Mouse (Mus musculus) neural tube, embryonic 15.5 days (tissue): ENCODE measurements around the gene Samd4. TPM values are rescaled to one million over a fixed set of nuclear protein-coding genes. Genes with fewer than 3 reads are reported as not detected.

Experiments
- ATAC-seq: fragments of 200-750 bp; cut with Nextera tagmentation; 2 replicates; pipeline ENCODE4 v1.8.0; 2017; ENCODE audit warnings: mild to moderate bottlenecking, moderate TSS enrichment, moderate library complexity; ENCODE audit not compliant: low FRiP score
- H3K27ac ChIP-seq: fragments of 300-500 bp; sonication (generic); replicated peaks from 2 replicates; pipeline ENCODE4 v1.5.1; 2015; ENCODE audit warnings: mild to moderate bottlenecking, inconsistent platforms
- H3K27me3 ChIP-seq: fragments of 300-500 bp; sonication (generic); replicated peaks from 2 replicates; pipeline ENCODE4 v1.6.1; 2015; ENCODE audit warnings: inconsistent platforms
- H3K36me3 ChIP-seq: fragments of 300-500 bp; sonication (generic); 2 replicates; pipeline ENCODE4 v1.6.1; 2015; ENCODE audit warnings: inconsistent platforms
- H3K4me1 ChIP-seq: fragments of 300-500 bp; sonication (generic); 2 replicates; pipeline ENCODE4 v1.6.1; 2015; ENCODE audit warnings: inconsistent platforms
- H3K4me2 ChIP-seq: fragments of 300-500 bp; sonication (generic); 2 replicates; pipeline ENCODE4 v1.6.1; 2015; ENCODE audit warnings: inconsistent platforms, mild to moderate bottlenecking, moderate library complexity
- H3K4me3 ChIP-seq: fragments of 300-500 bp; sonication (generic); replicated peaks from 2 replicates; pipeline ENCODE4 v1.5.1; 2015; ENCODE audit warnings: mild to moderate bottlenecking, inconsistent platforms
- H3K9ac ChIP-seq: fragments of 300-500 bp; sonication (generic); replicated peaks from 2 replicates; pipeline ENCODE4 v1.6.1; 2015; ENCODE audit warnings: mild to moderate bottlenecking, inconsistent platforms
- H3K9me3 ChIP-seq: fragments of 300-500 bp; sonication (generic); replicated peaks from 2 replicates; pipeline ENCODE4 v1.6.1; 2016; ENCODE audit warnings: inconsistent platforms
- WGBS: fragments of 180-500 bp; shearing (Covaris S2); methylation state at CpG from one replicate; pipeline ENCODE4 v1.1.7; 2015; ENCODE audit warnings: mixed read lengths; 5-methylcytosine and 5-hydroxymethylcytosine counted together
- polyA plus RNA-seq: library from polyadenylated mRNA; unstranded; fragments of >200 nt; fragmentation: Nextera tagmentation; extraction: Ambion mirVana; gene quantifications from 2 replicates; pipeline ENCODE4 v1.2.1, GENCODE M21; 2015

Gene Samd4
- polyA plus RNA-seq = 5.1 and 5.2 TPM in 2 replicates

DNA sequence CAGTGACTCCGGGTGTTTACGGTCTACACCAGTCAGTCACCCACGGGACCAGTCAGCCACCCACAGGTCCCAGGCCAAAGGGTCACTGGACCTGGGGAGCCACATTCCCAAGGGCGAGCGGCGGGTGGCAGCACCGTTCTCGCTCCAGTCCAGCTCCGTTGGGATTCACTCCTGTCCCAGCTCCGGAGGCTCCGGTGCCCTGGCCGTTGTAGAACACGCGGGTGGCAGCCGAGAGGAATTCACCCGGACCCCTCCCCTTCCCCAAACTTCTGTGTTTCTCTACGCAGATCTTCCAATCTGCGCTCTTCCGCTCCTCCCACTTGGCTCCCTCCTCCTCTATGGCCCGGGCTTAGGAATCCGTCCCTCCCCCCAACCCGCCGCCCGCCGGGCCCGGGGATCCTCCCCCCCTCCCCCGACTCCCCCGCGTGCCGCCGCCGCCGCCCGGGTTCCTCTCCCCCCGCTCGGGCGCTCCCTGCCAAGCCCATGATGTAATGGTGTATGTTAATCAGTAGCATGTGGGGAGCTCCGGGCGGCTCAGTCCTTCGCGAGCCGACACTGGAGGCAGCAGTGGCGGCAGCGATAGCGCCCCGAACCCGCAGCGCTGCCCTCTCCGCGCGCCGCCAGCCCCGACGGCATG lies at the start of gene Samd4:
Samd4 (plus strand) TSS at position 424 of the 637 bp plus-strand sequence.
- under 1% methylated on average over 53 of the region's 54 CpGs for WGBS
- ATAC-seq = peak; percentile 60
- Histone ChIP-seq H3K27me3 (peaks cover 13% of the 10 kb centered on the region), H3K9me3 (no peaks in the 10 kb centered on the region), H3K27ac (peak within 1 kb of the TSS; percentile 82), H3K4me1 (peaks cover 33% of the 10 kb centered on the region), H3K4me2 (peak within 1 kb of the TSS; percentile 94), H3K9ac (peak within 1 kb of the TSS; percentile 69), H3K4me3 (peak within 1 kb of the TSS; percentile 67), H3K36me3 (no peaks in the 10 kb centered on the region)

- Histone ChIP-seq H3K4me1 (no peaks in the 10 kb centered on the region), H3K27ac (no peak overlapping the region), H3K9ac (no peak overlapping the region), H3K4me3 (no peak overlapping the region), H3K36me3 (peaks cover 16% of the 10 kb centered on the region), H3K9me3 (no peaks in the 10 kb centered on the region), H3K27me3 (no peaks in the 10 kb centered on the region), H3K4me2 (no peak overlapping the region)
- 80% methylated on average over 4 of the region's 4 CpGs for WGBS
- no peak for ATAC-seq
Measured at GRCm38 (mm10) chr14:46839326-46839725, 43.3 kb upstream of the Samd4 start.

GRCm38 (mm10) chr14:46845706-46846105 lies 36.9 kb upstream of the Samd4 start:
- 93% methylated on average over 11 of the region's 11 CpGs for WGBS
- Histone ChIP-seq H3K27me3 (no peaks in the 10 kb centered on the region), H3K4me1 (no peaks in the 10 kb centered on the region), H3K36me3 (peaks cover 19% of the 10 kb centered on the region), H3K4me3 (no peak overlapping the region), H3K4me2 (no peak overlapping the region), H3K9ac (no peak overlapping the region), H3K9me3 (no peaks in the 10 kb centered on the region), H3K27ac (no peak overlapping the region)
- ATAC-seq = no peak

DNA sequence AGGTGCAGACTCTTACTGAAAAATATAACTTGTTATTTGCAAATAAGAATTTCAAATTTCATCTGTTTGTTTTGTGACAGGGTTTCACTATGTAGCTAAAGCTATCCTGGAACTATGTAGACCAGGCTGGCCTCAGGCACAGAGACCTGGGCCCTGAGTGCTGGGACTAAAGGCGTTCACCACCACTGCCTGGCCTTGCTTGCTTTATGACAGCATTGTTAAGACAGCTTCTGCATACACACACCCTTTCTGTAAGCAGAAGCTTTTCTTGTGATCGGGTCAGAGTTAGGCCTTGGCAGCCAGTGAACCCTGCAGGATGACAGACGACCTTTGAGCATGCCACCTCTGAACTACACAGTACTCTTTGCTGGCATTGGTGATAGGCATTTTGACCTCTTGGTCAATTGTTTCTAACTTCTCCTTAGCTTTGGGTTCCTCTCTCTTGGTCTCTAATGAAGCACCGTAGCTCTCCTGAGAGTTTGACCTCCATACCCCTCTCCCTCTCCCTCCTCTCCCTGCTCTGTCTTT lies 34.5 kb upstream of the Samd4 start:
- no peak for ATAC-seq
- no peaks in the 10 kb centered on the region for H3K9me3 ChIP-seq
- WGBS = 92% methylated on average over 4 of the region's 4 CpGs
- no peaks in the 10 kb centered on the region for H3K27me3 ChIP-seq
- no peak overlapping the region for H3K27ac ChIP-seq
- H3K4me1 ChIP-seq = no peaks in the 10 kb centered on the region
- no peak overlapping the region for H3K4me2 ChIP-seq
- H3K9ac ChIP-seq = no peak overlapping the region
- peaks cover 4% of the 10 kb centered on the region; the same call in 1 of the 2 replicates for H3K36me3 ChIP-seq
- no peak overlapping the region for H3K4me3 ChIP-seq

- Histone ChIP-seq H3K4me2 (no peak overlapping the region), H3K4me3 (no peak overlapping the region), H3K27me3 (no peaks in the 10 kb centered on the region), H3K4me1 (no peaks in the 10 kb centered on the region), H3K9me3 (no peaks in the 10 kb centered on the region), H3K36me3 (peaks cover 4% of the 10 kb centered on the region; the same call in 1 of the 2 replicates), H3K9ac (no peak overlapping the region), H3K27ac (no peak overlapping the region)
- ATAC-seq = no peak
- WGBS = 77% methylated on average over 5 of the region's 5 CpGs
Measured at GRCm38 (mm10) chr14:46848736-46849135, 33.9 kb upstream of the Samd4 start.

GRCm38 (mm10) chr14:46849769-46850168 lies 32.9 kb upstream of the Samd4 start:
- H3K27ac ChIP-seq = no peak overlapping the region
- H3K4me3 ChIP-seq = no peak overlapping the region
- no peaks in the 10 kb centered on the region for H3K27me3 ChIP-seq
- H3K4me1 ChIP-seq = no peaks in the 10 kb centered on the region
- H3K36me3 ChIP-seq = peaks cover 4% of the 10 kb centered on the region; the same call in 1 of the 2 replicates
- WGBS = 90% methylated on average over 1 of the region's 1 CpGs
- no peak for ATAC-seq
- H3K9ac ChIP-seq = no peak overlapping the region
- H3K4me2 ChIP-seq = no peak overlapping the region
- H3K9me3 ChIP-seq = no peaks in the 10 kb centered on the region

- no peak overlapping the region for H3K27ac ChIP-seq
- H3K9ac ChIP-seq = no peak overlapping the region
- H3K4me1 ChIP-seq = no peaks in the 10 kb centered on the region
- H3K36me3 ChIP-seq = no peaks in the 10 kb centered on the region
- no peak overlapping the region for H3K4me2 ChIP-seq
- no peak for ATAC-seq
- no peak overlapping the region for H3K4me3 ChIP-seq
- no peaks in the 10 kb centered on the region for H3K9me3 ChIP-seq
- H3K27me3 ChIP-seq = no peaks in the 10 kb centered on the region
- WGBS = 89% methylated on average over 11 of the region's 11 CpGs
Measured at GRCm38 (mm10) chr14:46853677-46854076, 29.0 kb upstream of the Samd4 start.

GRCm38 (mm10) chr14:46862922-46863321 lies 19.7 kb upstream of the Samd4 start:
- Histone ChIP-seq H3K36me3 (no peaks in the 10 kb centered on the region), H3K4me2 (no peak overlapping the region), H3K27me3 (no peaks in the 10 kb centered on the region), H3K9me3 (no peaks in the 10 kb centered on the region), H3K4me3 (no peak overlapping the region), H3K4me1 (no peaks in the 10 kb centered on the region), H3K9ac (no peak overlapping the region), H3K27ac (no peak overlapping the region)
- no peak for ATAC-seq
- WGBS = 93% methylated on average over 5 of the region's 5 CpGs

- peak overlapping the region; percentile 94; the same call in 1 of the 2 replicates for H3K4me2 ChIP-seq
- WGBS = 5% methylated on average over 10 of the region's 10 CpGs
Measured at GRCm38 (mm10) chr14:46880935-46881334, 1.7 kb upstream of the Samd4 start.

GRCm38 (mm10) chr14:46881581-46882430 lies 848 bp upstream of the Samd4 start:
- H3K4me2 ChIP-seq = peak overlapping the region; percentile 94
- peaks cover 33% of the 10 kb centered on the region for H3K4me1 ChIP-seq
- peak overlapping the region; percentile 82 for H3K27ac ChIP-seq
- no peaks in the 10 kb centered on the region for H3K36me3 ChIP-seq
- H3K27me3 ChIP-seq = peaks cover 13% of the 10 kb centered on the region
- H3K4me3 ChIP-seq = peak overlapping the region; percentile 67
- H3K9me3 ChIP-seq = no peaks in the 10 kb centered on the region
- 5% methylated on average over 40 of the region's 40 CpGs for WGBS
- no peak; the same call in 1 of the 2 replicates for ATAC-seq
- peak overlapping the region; percentile 69 for H3K9ac ChIP-seq

More at GRCm38 (mm10) chr14:46880935-46881334, 1.7 kb upstream of the Samd4 start:
- Histone ChIP-seq H3K9me3 (no peaks in the 10 kb centered on the region), H3K4me3 (no peak overlapping the region), H3K36me3 (no peaks in the 10 kb centered on the region), H3K9ac (no peak overlapping the region), H3K27ac (no peak overlapping the region), H3K27me3 (peaks cover 13% of the 10 kb centered on the region), H3K4me1 (peaks cover 29% of the 10 kb centered on the region)
- ATAC-seq = no peak

- Histone ChIP-seq H3K9ac (peak overlapping the region; percentile 69), H3K27me3 (peaks cover 13% of the 10 kb centered on the region), H3K4me3 (peak overlapping the region; percentile 67), H3K4me2 (peak overlapping the region; percentile 94), H3K4me1 (peaks cover 33% of the 10 kb centered on the region), H3K36me3 (no peaks in the 10 kb centered on the region), H3K9me3 (no peaks in the 10 kb centered on the region), H3K27ac (peak overlapping the region; percentile 82)
- WGBS = under 1% methylated on average over 67 of the region's 70 CpGs
- ATAC-seq = peak; percentile 40
Measured at GRCm38 (mm10) chr14:46883068-46883870, 615 bp downstream of the Samd4 start.
